Mouse (Mus musculus) WW6 (cell line): Measurements from ENCODE around the gene Abcb9.

Experiments
- DNase-seq: peaks from one replicate; pipeline ENCODE4 v3.0.0-alpha.2; 2013; ENCODE audit warnings: low read depth, low spot score

Gene Abcb9

DNA sequence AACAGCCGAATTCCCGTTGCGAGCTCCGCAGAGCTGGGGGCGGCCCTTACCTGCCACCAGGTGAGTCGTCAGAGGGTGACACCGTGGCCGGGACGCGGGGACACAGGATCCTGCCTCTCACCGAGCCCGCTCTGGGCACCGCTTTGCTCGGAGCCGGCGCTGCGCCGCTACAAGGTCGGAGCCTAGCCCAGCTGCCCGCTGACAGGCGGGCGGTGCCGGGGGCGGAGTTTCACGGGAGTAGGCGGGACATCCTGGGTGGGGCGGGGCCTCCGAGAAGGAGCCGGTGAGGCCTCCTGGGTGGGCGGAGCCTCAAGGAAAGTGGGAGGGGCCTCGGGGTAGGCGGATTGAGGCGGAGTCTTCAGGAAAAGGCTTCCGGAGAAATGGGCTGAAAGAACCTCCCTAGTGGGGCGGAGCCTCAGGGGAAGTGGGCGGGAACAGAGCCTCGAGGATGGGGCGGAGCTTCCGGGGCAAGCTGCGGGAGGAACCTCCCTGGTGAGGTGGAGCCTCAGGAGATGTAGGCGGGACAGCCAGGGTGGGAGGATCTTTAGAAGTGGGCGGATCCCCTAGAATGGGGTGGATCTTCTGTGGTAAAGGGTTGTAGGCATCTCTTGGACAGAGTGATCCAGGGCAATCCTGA, at the start of gene Abcb9:
Abcb9 (minus strand) TSS at position 203 of the 637 bp plus-strand sequence.
- DNase-seq, result peak; percentile 97

GRCm38 (mm10) chr5:124138066-124138465, 42.5 kb upstream of the Abcb9 start:
- DNase-seq, result no peak

- DNase-seq, result no peak
Measured at GRCm38 (mm10) chr5:124134261-124134660, 38.7 kb upstream of the Abcb9 start.

DNA sequence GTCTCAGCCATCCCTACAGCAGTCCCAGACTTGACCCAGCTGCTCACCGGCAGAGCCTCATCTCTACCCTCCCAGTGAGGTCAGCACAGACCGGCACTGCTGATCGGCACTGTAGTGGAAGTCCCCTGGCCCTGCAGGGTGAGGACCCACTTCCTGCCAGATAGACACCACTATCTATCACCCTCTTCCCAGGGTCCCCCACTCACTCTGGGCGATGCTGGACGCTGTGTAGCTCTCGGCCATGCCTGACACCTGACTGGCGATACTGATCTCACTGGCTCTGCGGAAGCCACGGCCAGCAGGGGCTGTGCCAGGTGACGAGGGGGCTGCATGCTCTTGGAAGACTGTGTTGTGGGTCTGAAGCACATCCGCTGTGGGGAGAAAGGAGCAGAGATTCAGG, 29.5 kb upstream of the Abcb9 start:
- DNase-seq, result no peak

DNA sequence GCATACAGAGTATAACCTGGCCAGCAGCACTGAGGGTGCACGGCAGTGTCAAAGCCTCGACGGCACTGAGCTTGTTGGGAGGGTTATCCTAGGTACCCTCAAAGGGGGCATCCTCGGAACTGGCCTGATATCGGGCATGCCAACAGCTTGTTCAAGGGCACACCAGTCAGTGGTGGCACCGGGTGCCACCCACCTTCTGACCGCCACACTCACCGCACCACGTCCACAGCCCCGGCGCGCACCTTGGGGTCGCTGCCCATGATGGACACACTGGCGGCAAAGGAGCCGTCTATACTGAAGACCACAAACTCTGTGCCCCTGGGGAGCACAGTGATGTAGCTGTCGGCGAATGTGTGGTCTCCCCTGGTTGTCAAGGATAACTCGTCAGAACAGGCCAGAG, 26.8 kb upstream of the Abcb9 start:
- no peak for DNase-seq

- DNase-seq, result no peak
Measured at GRCm38 (mm10) chr5:124119204-124119603, 23.6 kb upstream of the Abcb9 start.

DNA sequence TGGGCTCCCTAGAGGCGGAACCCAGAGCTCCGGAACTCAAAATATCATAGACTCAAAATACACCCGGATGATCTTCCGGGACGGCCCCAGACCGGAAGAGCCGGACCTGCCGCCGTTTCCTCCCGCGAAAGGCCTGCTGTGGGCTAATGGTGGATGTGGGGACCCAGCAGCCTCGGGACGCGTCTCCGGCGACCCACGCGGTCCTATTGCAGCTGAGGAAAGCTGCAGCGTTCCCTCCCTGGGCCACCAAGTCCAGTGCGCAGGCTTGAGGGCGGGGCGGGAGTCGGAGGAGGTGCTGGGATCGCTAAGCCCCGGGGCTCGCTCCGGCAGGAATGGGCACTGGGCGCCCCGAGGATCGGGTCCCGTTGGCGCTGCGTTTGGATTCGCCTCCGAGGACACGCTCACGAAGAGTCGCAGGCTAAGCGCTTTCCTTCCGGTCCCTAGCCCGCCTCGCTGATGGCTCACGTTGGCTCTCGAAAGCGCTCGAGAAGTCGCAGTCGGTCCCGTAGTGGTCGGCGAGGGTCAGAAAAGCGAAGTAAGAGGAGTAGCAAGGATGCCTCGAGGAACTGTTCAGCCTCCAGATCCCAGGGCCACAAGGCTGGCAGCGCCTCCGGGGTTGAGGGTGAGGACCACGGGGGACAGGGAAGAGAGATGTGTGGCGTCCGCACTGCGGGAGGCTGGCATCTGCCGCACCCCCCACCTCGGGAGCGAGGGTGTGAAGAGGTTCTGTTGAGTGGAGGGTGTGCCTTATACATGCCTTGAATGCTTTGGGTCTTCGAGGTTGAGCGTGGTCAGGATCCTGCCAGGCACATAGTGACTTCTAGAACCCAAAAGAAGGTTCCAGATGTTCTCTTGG, 20.6 kb upstream of the Abcb9 start, which contains the start of gene Arl6ip4:
Arl6ip4 (plus strand) TSS at position 100 of the 856 bp plus-strand sequence.
- peak; percentile 56 for DNase-seq

GRCm38 (mm10) chr5:124115531-124115930, 19.9 kb upstream of the Abcb9 start:
- no peak for DNase-seq

DNA sequence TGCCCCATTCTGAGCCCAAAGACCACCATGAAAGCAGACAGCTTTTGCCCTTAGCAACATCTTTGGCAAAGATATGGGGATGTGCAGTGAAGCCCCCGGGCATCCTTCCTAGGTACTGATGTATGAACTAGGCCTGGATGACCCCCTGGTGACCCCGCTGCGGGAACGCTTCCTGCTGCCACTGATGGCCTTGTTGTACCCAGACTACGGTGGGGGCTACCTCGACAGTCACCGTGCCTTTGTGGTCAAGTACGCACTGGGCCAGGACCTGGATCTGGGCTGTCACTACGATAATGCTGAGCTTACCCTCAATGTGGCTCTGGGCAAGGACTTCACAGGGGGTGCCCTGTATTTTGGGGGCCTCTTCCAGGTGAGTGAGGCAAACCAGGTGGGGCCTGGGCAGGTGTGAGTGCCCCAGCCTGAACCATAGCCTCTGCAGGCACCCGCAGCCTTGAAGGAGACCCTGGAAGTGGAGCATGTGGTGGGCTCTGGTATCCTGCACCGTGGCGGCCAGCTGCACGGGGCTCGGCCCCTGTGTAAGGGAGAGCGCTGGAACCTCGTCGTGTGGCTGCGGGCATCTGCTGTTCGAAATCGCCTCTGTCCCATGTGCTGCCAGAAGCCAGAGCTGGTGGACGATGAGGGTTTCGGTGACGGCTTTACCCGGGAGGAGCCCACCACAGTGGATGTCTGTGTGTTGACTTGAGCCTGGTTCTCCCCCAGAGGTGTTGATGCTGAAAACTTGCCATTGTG, 18.9 kb upstream of the Abcb9 start:
- no peak for DNase-seq

- DNase-seq, result no peak
Measured at GRCm38 (mm10) chr5:124113030-124113429, 17.4 kb upstream of the Abcb9 start.

GRCm38 (mm10) chr5:124112531-124112930, 16.9 kb upstream of the Abcb9 start:
- DNase-seq, result no peak

- DNase-seq, result peak; percentile 77
Measured at GRCm38 (mm10) chr5:124111742-124112497, 16.3 kb upstream of the Abcb9 start, which contains the start of gene Ogfod2. Gene Ogfod2, plus strand, starts transcription at chr5:124112297.

DNA sequence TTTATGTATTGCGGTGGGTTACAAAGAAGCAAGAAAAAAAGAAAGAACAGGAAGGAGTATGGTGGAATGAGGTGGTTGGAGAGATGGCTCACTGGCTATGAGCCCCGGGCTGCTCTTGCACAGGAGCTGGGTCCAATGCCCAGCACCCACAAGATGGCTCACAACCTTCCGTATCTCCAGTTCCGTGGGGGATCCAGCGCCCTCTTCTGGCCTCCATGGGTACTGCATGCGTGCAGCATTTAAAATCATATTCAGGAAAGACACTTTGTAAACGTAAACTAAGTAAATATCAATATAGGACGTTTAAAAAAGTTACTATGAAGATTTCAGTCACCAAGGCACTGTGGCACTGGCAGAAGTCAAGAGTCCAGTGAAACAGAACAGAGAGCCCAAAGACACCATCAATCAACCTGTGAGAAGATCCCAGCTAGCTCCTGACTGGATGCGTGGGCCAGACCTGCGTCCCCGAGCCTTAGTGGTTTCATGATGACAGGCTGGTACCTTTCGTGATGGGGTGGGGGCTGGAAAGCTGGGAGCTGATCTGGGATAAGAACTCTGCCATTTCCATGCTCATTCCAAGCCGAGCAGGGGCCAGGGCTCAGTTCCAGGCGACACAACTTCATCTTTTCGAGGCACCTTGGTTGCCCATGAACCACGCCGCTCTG, 15.6 kb upstream of the Abcb9 start:
- no peak for DNase-seq

DNA sequence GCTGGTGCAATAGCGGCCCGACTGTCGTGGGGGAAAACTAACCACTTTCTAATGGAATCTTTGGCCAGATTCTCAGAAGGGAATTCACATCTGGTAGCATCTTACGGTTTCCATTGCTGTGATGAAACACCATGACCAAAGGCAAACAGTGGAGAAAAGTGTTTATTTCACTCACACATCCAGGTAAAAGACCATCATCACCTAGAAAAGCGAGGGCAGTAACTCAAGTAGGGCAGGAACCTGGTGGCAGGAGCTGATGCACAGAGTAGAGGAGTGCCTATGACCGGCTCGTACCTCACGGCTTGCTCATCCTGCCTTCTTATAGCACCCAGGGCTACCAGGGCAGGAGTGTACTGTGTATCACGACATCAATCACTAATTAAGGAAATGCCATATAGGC, 8.0 kb upstream of the Abcb9 start:
- DNase-seq, result no peak

DNA sequence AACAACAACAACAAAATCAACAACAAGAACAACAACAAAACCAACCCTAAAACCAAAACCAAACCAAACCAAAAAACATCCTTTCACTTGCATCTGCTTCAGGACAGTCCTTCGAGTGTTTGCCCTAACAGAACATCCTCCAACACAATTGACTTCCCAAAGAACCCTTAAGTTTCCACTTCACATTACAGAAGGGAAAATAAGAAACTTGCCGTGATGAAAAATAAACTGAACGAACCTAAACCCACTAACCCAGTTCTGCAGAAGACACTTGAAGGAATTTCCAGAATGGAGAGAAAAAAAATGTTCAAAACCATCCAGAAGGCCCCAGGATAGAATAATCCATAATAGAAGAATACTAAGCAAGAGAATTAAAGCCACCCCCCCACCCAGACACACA, 7.4 kb upstream of the Abcb9 start:
- DNase-seq, result no peak

- DNase-seq, result no peak
Measured at GRCm38 (mm10) chr5:124102326-124102725, 6.7 kb upstream of the Abcb9 start.

GRCm38 (mm10) chr5:124100128-124101044, 4.8 kb upstream of the Abcb9 start:
- no peak for DNase-seq

GRCm38 (mm10) chr5:124098923-124099322, 3.3 kb upstream of the Abcb9 start:
- no peak for DNase-seq

DNA sequence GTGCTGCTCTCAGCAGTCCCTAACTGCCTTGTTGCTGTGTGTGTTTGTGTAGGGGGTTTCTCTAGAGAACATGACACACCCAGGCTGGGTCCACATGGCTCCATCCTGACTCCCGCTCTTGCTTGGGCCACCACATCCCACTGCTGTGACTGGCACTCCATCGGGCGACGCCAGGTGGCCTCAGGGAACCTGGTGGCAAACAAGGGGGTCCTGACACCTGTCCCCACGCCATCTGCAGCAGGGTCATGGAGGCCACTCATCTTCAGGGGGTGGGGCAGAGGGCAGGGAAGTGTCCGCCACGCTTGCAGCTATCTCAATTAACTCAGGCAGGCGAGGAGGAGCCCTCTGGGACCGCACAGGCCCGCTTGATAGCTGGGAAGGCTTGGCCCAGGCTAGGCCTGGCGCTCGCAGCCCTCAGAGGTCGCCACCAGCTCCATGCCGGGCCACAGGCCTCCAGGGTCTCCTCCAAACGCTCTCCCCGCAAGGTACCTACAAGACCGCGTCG, 469 bp downstream of the Abcb9 start:
- no peak for DNase-seq
